Mouse (Mus musculus) thymus, postnatal 36 days (tissue): Measurements from ENCODE around the gene Clec12b.

Experiments used
- DNase-seq, 2 experiments: peaks; one replicate each; pipeline ENCODE4 v3.0.0; 2022; ENCODE audit warnings: mixed read lengths in 2 of 2

The Clec12b gene

GRCm38 (mm10) chr6:129385774-129386173 is at the start of gene Clec12b:
Gene Clec12b (minus strand): TSS chr6:129385874.
- no peak for DNase-seq

- no peak for DNase-seq
Observed at GRCm38 (mm10) chr6:129434239-129434638, 48.6 kb upstream of the Clec12b start.

- no peak for DNase-seq
Observed at GRCm38 (mm10) chr6:129427281-129427680, 41.6 kb upstream of the Clec12b start.

GRCm38 (mm10) chr6:129425812-129426211 is 40.1 kb upstream of the Clec12b start:
- DNase-seq, result no peak

GRCm38 (mm10) chr6:129425217-129425616 is 39.5 kb upstream of the Clec12b start:
- DNase-seq, result no peak

- DNase-seq, result peak; percentile 52 to 67
Observed at GRCm38 (mm10) chr6:129423734-129424072, 38.0 kb upstream of the Clec12b start.

GRCm38 (mm10) chr6:129423040-129423733 is 37.5 kb upstream of the Clec12b start:
- no peak for DNase-seq

- no peak for DNase-seq
Observed at GRCm38 (mm10) chr6:129422311-129422710, 36.6 kb upstream of the Clec12b start.

- DNase-seq, result no peak
Observed at GRCm38 (mm10) chr6:129414177-129414576, 28.5 kb upstream of the Clec12b start.

GRCm38 (mm10) chr6:129408562-129408961 is 22.9 kb upstream of the Clec12b start, which contains the start of gene Clec9a:
Gene Clec9a (plus strand): TSS chr6:129408862.
- DNase-seq, result no peak

GRCm38 (mm10) chr6:129407324-129407723 is 21.6 kb upstream of the Clec12b start:
- no peak for DNase-seq

GRCm38 (mm10) chr6:129405999-129406398 is 20.3 kb upstream of the Clec12b start:
- DNase-seq, result no peak

GRCm38 (mm10) chr6:129403391-129403790 is 17.7 kb upstream of the Clec12b start:
- no peak for DNase-seq

GRCm38 (mm10) chr6:129402404-129402803 is 16.7 kb upstream of the Clec12b start:
- no peak for DNase-seq

GRCm38 (mm10) chr6:129399945-129400344 is 14.3 kb upstream of the Clec12b start:
- DNase-seq, result no peak

- DNase-seq, result no peak
Observed at GRCm38 (mm10) chr6:129396997-129397396, 11.3 kb upstream of the Clec12b start, which contains the start of gene Clec1b. Gene Clec1b (plus strand): TSS chr6:129397297.

- DNase-seq, result no peak
Observed at GRCm38 (mm10) chr6:129393732-129394131, 8.1 kb upstream of the Clec12b start.

- no peak for DNase-seq
Observed at GRCm38 (mm10) chr6:129393087-129393720, 7.5 kb upstream of the Clec12b start.

- DNase-seq, result no peak
Observed at GRCm38 (mm10) chr6:129385000-129385399, 674 bp downstream of the Clec12b start.

- DNase-seq, result no peak
Observed at GRCm38 (mm10) chr6:129383466-129383865, 2.2 kb downstream of the Clec12b start.

GRCm38 (mm10) chr6:129381736-129382135 is 3.9 kb downstream of the Clec12b start:
- no peak for DNase-seq

GRCm38 (mm10) chr6:129380454-129380853 is 5.2 kb downstream of the Clec12b start:
- no peak for DNase-seq

- no peak for DNase-seq
Observed at GRCm38 (mm10) chr6:129374937-129375471, 10.7 kb downstream of the Clec12b start.
